Mouse (Mus musculus) CH12F3 (cell line): ENCODE data around the gene Rubcn.

Experiments used
- in situ Hi-C: fragments of 300-500 bp; cut with MboI; formaldehyde crosslinking; loops from 2 replicates; pipeline ENCODE4 v1.14.3; 2020; ENCODE audit warnings: low sequenced_read_pairs

Rubcn gene

GRCm38 (mm10) chr16:32783324-32784062 lies 94.1 kb downstream of the Rubcn start:
- in situ Hi-C loops, result no loop called here

DNA sequence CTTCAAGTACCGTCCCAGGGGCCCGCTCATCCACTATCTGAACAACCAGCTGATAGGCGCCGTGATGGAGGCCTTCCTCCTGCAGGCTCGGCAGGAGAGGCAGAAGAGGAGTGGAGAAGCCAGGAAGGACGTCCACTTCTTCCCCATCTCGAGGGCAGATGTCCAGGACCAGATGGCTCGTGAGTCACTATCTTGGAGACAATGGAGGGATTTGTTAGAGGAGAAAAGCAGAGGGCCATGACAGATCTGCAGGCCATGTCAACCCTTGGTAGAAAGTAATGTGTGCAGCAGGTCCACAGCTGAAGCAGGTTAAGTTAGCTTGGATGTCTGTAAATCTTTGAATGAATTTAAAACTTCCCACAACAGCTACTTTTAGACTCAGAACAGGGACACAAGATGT lies 98.6 kb downstream of the Rubcn start:
- in situ Hi-C loops, result no loop called here

GRCm38 (mm10) chr16:32776676-32777075 lies 100.9 kb downstream of the Rubcn start:
- in situ Hi-C loops, result no loop called here
